Mouse (Mus musculus): Measurements from ENCODE around the gene Sema3b.

Gene Sema3b

DNA sequence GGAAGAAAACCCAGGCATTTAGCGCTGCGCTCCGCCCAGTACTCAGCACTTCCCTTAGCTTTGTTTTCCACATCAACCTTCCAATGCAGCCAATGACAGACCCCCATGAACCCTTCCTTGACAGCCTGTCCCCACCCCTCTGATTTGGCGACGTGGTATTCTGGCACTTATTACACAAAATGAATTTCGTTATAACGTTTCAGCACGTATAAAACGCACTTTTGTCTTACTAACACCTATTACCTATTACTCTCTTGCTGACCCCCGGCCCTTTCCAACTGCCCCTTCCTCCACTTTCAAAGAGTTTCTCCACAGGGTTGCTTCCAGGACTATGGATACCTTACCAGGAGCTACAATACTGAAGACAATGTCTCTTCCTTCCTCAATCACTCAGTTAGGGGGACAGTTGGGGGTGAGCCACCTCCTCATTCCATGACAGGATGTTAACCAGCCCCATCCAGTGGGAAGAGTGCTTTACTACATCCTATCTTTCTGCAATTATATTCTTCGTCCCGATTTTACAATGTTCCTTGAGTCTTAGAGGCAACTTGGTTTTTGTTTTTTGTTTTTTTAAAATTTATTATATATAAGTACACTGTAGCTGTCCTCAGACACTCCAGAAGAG is 4.0 kb upstream of the Sema3b start:
- no peak for DNase-seq (ENCODE audit: low spot score)

DNA sequence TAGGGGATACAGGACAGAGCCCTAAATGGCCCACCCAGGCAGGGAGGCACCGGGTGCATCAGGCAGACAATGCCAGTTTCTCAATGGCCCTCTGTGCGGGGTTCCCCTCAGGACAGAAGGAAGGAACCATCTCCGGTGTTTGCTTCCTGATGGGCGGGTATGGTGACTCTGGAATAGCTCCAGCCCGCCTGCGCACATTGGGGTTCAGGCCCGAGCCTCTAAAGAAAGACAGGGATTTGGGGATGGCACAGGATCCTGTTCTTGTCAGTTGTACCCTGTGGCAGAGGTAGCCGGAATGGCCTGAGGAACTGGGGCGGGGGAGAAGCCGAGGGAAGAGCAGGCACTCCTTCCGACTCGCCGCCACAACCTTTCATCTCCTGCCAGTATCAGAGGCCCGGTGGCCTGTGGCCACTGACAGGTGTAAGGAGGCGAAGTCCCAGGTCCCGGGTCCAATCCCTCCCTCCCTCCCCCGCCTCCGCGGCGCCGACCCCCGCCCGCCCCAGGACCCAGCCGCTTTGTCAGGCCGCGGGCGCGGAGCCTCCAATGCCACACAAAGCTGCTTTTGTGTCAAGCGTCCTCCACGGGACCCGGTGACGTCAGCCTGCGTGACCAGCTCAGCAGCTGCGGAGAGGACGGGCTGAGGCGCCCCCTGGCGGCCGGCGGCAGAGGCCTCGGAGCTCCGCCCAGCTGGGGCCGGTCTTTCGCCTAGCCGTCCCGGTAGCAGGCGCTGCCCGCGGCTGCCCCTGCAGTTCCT is 3.3 kb upstream of the Sema3b start:
- peak; percentile 90 for DNase-seq (ENCODE audit: low spot score)

DNA sequence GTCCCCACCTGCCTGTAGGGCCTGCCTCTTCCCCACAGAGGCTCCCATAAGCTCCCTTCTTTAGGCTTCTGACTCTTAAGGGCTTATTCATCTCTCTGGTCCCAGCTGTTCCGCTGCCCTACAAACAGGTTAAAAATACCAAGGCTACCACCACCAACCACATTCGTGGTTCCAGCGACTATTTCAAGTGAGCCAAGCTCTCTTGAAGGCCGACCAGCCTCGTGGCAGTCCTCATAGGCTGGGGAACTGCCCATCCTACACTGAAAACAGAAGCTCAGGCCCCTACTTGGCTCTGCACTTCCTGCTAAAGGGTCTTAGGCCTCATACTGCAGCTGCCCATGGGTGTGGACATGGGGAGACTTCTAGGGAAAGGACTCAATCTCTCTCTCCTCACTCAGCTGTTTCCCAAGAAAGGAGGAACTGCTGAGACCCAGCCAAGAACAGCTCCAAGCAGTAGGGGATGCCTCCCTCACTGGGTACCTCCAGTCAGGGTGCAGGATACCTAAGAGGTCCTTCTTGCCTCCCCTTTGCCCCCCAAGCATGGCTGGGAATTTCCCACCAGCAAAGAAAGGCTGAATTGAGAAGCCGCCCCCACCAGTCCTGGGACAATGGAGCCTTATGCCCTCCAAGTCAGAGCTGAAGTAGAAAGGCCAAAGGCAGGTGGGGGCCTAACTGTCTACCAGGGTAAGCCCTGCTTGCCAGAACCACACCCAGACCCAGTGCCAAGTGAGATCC is 2.6 kb upstream of the Sema3b start:
- DNase-seq (ENCODE audit: low spot score) = no peak

DNA sequence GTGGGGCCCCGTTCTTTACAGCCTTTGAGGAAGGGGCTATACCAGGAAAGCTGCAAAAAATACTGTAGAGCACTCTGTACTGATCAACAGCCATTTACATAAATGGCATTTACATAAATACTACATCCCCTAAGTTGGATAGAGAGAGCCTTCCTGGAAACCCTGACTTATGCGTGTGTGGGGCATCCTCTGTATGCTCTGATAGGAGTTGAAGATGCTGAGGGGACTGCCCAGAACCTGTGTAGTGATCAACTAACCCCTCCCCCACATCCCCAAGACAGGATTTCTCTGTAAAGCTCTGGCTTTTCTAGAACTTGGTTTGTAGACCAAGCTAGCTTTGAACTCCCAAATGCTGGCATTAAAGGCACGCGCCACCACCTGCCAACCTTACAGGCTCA is 403 bp upstream of the Sema3b start:
- DNase-seq (ENCODE audit: low spot score) = no peak

DNA sequence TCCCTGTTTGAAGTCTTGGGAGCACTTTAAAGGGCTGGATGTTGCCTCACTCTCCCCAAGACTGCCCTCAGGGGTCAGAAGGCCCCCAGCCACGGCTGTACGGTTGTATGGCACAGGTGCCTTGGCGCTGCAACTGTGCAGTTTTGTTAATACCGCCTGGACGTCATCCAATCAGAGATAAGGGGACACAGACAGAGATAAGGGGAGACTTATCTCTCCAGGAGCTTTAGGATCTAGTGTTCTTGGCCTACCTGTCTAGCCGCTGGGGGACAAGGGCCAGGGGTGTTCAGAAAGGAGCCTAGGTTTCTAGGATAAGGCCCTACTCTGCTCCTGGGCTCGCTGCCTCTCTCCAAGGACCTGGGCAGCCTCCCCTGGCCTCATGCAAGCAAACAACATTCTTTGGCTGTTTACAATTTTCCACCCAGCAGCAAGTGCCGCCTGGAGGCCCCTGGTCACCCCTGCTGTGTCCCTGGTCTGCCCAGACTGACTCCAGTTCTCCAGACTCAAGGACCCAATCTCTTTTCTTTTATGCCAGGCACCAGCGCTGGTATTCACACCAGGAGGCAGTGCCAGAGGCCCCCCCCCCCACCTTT is 1.3 kb downstream of the Sema3b start:
- no peak for DNase-seq (ENCODE audit: low spot score)

DNA sequence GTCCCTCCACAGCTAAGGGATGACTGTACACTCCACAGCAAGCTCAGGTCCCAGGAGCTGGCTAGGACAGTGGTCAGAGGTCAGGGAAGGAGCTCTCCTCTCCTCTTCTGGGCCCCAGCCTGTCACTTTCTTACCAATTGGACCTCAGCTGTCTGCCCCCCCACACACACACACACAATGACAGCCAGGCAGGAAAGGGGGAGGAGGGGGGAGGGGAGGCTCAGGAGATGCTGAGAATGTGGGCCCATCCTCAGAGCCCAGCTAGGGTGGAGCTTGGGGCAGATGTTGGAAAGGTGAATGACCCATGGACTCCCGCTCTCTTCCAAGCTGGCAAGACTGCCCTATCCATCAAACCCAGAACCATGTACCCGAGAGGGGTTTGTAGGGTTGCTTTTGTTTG is 2.0 kb downstream of the Sema3b start:
- no peak for DNase-seq (ENCODE audit: low spot score)

DNA sequence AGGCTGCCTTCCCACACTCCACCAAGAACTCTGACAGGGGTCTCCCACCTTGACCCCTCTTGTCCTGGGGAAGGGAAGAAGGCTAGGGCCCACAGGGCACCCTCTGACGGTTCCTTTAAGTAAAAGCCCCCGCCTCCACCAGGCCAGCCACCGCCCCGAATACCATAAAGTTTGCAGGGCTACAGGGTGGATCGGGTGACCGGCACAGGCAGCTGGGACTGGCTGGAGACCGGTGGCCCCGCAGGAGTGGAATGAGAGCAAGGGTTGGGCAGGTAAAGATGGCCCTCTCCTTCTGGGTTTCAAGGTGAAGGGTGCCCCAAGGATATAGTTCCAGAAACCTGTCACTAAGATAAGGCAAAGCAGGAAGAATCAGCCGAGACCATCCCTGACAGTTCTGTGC is 2.4 kb downstream of the Sema3b start:
- no peak for DNase-seq (ENCODE audit: low spot score)

DNA sequence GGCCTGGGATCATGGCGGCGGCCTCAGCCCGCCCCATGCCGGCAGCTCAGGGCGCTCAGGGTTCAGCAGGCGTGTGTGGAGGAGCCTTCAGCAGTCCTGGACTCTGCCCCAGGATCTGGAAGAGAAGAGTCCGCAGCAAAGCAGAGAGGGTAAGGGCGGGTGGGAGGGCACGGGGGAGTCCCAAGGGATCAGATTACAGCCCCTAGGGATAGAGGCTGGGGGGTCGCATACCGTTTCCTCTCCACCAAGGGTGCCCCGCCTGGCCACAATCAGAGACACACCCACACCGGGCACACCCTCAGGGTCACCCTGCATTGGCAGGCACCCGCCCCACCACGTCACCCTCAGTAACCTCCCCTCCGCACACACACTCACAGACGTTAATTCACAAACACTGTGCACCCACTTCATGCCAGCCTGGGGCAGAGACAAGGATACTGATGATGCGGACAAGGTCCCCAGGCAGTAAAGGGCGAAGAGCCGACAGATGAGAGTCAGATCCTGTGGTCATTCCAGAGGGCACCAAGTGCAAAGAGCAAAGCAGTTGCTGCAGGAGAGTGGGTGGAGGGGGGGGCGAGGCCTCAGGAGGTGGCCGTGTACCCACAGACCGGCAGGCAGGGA is 3.9 kb downstream of the Sema3b start:
- no peak for DNase-seq (ENCODE audit: low spot score)

DNA sequence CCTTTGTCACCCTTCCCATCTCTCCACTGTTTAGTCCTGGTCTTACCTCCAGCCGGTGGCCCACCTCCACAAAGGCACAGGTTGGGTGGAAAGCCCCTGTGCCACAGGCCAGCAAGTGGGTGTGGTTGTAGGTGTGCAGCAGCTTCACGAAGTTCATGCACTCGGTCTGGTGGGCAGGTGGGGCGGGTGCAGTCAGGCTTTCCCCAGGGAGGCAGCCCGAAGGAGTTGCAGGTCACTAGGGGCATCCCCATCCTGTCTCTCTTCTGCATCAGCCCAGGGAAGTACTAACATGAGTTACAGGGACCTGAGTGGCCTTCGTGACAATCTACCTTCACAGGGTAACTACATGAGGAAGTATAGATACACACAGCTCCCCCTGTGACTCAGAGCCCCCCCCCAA is 5.8 kb downstream of the Sema3b start:
- DNase-seq (ENCODE audit: low spot score) = no peak

DNA sequence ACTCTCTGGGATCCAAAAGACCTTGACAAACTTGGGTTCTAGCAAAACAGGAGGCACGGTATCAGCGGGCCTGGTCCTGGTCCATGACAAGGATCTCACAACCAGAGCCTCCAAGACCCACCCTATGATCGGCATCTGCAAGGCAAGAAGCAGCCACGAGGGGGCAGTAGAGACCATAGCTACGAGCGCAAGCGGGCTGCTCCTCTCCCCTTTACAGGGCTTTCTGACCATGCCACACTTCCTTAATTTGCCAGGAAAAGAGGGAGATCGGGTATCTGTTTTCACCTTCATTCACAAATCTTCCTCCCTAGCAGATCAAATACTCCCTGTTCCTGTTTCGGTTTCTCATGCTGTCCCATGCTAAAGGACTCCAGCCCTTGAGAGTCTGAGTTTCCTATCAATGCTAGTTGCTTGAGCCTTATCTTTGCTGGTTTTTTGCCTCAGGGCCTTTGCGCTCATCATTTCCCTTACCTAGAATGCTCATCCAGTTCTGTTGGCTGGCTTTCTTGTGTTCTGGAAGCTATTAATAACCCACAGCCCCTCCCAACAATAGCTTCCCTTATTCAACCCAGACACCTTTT is 6.9 kb downstream of the Sema3b start:
- peak; percentile 87 for DNase-seq (ENCODE audit: low spot score)

DNA sequence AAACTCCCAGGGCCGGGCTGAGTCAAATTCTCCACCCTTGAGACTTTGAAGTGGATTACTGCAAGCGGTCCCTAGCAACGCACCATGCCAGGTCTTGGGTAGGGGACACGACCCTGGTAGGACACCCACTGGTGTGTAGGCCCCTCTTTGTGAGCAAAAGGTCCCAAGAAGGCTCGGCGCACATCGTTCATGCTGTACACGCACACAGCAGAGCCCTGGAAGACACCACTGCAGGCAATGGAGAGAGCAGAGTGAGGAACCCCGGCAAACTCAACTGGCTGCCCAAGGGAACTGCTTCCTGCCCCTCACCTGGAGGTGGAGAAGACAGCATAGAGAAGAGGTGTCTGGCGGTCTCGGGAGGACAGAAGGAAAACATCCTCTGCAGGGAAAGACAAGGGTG is 7.8 kb downstream of the Sema3b start:
- DNase-seq (ENCODE audit: low spot score) = no peak

DNA sequence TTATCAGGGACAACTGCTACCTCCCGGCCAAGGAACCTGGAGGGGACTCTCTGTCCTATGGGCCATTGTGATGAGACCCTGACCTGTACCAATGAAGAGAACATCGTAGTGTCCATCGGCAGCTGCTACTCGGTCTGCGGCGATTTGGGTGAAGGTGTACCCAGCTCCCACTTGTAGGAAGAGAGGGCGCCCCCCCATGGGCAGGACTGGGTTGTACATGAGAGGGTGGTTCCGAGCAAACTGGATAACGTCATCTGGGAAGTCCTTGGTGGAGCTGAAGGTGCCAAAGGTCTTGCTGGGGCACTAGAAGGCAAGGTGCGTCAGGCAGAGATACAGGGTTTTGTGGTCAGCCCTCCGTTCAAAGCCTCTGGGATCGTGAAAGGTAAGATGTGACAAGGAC is 8.3 kb downstream of the Sema3b start:
- DNase-seq (ENCODE audit: low spot score) = no peak

DNA sequence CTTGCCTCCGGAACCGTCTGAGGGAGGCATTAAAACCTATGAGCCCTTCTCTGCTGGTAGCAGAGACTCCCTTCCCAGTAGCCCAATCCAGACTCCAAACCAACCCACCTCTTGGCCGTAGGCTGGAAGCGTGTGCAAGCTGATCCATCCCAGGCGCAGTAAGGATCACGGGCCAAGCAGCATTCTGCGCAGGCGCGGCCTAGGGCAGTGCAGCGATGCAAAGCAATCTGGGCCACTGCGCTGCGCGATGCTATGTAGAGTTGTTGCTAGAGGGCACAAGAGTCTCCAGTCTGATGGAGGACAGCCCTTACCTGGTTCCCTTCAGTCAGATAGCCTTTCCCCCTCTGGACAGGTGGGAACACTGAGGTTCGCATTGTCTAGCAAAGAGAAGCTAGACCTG is 9.2 kb downstream of the Sema3b start:
- DNase-seq (ENCODE audit: low spot score) = no peak

DNA sequence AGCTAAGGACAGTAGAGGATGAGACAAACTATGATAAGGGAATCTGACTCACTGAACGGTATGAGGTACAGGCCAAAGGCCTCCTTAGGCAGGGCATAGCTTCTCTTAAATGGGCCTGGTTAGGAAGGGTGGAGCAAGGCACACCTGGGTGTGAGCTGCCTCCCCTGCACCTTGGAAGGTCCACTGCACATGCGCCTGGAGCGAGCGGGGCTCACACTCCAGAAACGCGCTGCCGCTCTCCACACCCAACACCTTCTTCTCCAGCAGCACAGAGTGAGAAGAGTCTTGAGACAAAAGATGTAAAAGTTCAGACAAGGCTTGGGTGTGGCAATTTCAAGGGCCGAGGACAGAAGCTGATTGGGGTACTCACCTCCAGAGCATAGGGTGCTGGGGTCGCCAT is 9.6 kb downstream of the Sema3b start:
- no peak for DNase-seq (ENCODE audit: low spot score)

DNA sequence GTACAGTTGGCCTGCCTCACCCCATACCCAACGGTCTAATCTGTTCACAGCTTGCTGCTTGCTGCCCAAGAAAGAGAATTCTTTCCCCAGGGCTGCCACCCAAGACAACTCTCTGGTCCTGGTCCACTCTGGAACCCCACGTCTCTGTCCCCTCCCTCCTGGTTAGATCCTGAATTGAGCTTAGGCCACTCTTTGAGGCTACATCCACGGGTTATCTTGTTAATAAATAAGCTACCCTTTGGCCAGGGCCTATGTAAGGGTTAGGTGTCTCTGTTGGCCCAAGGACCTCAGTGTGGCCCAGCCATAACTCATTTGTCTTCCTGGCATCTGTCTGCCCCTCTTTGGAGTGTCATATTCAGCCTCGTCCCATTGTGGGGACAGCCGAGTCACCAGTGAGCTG is 10.6 kb downstream of the Sema3b start:
- no peak for DNase-seq (ENCODE audit: low spot score)

DNA sequence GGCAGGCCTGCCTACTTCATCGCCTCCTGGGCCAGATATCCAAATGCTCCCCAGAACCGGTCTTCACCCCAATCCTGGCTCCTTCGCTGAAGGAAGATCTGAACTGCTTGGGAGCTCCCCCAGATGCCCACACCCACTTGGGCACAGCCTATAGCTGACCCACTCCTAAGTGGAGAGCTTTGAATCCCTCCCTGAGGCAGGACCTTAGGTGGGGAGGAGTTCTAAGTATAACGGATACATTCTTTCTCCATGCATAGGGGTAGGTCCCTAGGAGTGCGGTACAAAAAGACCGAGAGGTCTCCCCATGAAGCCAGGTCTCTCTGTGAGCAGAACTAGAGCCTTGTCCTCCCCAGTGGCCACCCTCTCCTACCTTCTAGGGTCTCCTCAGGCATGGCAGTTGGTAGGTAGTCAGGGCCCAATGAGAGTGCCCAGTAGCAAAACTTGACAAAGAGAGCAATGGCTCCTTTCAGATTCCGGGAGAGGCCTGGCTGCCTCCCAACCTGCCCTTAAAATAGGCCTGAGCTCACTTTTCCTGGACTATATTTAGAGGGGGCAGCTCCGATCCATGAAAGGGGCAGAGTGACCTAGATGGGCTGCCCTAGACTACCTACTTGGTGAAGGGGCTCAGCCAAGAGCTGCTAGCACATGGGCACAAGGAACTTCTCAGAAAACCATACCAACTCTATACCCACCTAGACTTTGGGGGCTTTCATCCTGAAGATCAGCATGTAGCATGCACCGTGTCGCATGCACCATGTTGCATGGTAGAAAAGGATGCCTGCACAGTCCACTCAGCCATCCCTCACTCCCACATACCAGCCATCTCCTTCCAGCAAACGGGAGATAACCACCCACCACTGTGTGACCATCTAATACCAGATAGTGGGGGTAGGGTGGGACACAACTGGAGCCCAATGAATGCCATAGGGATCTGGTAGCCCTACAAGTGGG is 12.1 kb downstream of the Sema3b start:
- DNase-seq (ENCODE audit: low spot score) = no peak

DNA sequence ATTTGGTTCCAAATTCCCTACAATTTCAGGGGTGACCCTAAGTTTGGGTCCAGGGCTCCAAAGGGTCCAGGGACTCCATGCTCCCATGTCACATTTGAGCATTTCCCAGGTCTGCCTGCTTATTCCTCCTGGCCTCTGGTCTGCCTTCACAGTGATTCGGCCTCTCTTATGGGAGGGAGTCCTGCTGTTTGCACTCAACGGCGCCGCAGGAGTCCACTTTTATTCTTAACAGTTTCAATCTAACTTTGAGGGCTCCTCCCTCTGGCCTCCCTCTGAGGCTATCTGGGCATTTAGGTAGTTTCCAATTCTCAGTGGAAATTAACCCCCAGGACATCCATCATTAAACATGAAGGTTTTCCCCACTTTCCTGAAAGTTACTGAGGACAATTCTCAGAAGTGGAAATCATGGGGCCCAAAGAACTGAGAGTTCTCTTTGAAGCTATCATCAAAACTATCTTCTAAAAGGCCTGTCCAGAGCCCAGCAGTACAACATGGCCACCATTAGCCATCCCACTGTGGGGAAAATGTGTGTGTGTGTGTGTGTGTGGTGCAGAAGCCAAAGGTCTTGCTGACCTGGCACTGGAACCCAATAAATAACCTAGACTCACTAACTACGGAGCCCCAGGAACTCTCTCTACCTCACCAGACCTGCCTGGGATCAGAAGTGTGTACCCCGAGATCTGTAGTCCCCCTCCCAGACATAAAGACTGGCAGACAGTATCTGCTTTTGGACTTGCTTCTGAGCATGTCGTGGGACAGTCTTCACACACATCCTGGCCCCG is 14.6 kb downstream of the Sema3b start:
- DNase-seq (ENCODE audit: low spot score) = no peak

DNA sequence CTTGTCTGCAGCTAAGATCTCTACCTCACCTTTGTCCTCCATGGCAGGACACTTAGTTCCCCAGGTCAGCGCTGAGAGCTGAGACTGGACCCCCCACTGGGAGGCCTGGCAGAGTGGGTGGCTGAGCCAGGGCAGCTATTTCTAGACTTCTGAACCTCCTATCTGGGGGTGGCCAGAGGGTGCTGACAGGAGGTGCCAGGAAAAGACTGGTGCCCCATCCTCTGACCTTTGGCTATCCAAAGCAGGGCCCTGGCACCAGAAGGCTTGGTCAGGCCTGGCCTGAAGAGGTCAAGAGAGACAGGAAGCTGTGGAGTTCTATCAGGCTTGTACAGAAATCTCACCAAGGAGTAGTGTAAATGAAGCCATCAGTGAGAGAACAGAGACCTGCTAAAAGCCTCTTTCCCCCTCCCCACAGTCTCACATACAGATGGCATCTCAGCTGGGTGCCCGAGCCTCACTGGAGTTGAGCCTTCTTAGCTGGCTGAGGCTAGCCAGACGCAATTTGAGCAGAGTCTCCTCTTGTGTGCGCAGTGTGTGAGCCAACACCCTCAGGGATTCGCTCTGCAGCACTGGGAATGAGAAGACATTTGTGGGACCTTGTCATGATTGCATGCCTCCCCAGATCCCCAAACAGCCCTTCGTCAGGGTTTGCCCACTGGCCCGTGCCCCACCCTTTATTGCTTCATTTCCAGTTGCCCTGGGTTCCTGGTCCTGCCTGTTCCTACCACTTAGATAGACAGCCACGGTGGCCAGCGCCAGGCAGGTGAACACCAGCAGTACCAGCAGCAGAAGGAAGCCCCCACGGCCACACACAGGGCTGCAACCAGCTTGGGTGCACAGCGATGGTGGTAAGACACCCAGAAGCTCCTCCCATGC is 15.7 kb downstream of the Sema3b start:
- no peak for DNase-seq (ENCODE audit: low spot score)

DNA sequence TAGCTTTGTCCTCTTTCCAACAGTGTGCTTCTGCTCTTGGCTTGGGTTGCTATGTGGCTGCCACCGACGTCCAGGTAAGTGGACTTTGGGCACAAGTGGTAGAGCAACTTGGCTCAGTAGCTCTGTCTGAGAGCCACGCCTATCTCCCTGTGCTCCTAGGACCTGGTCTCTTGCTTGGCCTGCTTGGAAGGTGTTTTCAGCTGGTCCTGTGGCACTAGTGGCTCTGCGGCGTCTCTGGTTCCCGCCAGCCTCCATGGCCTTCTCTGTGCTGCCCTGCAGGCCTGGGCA is 18.3 kb downstream of the Sema3b start:
- DNase-seq (ENCODE audit: low spot score) = no peak

Data from layer of hippocampus, adult 9-10 months (tissue).